Mouse (Mus musculus): ENCODE measurements around the gene Dock4.
A peak's percentile ranks its signal among the peaks of the same experiment; 100 is the strongest.

Gene Dock4

DNA sequence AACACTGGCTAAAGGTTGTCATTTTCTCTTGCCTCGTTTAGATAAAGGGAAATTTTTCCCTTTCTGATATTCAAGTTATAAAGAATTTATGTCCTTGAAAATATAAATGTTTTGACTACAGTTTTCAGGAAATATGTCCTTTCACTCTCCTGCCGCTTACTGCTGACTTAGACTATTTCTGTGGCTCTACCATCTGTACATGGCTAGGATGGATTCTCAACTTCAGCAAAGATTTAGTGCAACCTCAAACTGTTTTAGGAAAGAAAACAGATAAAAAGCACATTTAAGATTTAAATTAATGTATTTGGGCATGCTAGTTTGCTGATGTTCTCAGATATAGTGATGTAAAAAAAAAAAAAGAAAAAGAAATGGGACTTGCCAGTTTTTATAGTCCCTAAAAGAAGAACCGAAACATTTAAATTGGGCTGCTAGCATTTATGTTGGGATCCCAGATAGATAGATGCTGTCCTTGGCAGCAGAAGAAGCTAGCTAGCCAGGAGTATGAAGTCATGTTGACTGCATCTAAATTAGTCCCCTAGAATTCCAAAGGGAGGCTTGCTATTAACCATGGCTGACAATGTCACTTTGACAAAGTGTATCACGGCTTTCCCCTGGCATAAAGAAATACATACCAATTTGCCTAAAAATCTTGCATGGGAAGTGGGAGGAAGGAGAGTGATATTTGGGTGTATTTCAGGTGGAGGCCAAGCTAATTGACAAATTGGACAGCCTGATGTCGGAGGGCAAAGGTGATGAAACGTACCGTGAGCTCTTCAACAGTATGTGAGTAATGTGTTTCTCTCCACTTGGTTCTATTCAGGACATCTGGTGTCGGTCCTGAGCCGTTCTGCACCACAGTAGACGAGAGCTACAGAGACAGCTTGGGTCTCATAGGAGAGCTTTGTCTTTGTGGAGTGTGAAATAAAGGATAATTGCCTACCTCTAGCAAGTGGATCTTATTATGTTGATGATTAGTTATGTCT, 343.9 kb downstream of the Dock4 start:
- DNase-seq: no peak

DNA sequence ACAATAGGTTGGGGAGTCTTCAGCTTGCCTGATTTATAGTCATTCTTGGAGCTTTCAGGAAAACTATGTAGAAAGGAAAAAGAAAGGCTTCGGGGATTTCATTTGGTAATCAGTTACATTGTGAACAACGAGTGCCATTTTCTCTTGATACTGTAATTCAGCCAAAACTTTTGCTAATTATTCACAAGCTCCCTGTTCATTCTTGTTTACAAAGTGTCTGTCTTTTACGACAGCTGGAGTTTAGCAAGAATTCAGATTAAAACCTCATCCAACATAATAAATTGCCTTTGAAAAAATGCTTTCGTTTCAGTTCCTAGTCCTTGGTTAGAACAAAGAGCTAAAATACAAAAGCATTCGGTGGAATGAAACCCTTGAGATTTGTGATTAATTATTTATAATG, 345.5 kb downstream of the Dock4 start:
- DNase-seq: no peak

DNA sequence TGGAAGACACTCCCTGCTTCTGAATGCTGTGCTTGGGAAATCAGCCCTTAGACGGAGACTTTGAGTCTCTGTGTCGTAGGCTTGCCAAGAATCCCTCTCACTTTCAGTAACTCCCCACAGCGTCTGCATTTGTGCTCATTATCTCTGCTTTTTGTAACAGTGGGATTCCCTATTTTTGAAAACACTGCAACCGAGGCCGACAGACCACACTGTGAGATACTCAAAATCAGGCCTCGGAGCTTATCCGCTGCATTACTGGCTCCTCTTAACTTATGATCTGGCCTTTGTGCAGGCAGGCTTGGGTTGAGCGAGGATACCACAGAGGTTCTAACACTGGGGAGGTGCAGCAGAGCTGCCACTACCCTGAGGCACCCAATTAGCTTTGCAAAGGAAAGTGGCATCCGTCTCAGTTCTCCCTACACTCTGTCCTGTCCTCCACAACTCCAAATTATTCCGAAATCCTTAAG, 346.5 kb downstream of the Dock4 start:
- DNase-seq: no peak

DNA sequence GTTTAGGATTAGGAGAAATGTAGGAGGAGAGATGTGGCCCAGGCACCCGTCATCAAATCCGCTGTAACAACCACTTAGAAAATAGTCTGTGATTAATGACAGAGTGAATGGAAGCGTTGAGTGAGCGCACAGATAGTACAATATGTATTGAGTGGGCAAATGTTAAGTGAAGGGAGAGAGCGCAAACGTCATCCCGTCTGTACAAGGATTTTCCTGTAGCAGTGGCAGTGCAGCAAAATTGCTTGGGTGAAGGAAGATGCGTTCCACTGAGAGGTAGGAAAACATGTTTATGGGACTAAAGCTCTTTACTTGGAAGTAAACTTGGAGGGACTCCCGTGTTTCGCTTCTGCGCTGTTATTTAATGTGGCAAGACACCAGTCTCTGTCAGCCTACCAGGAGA, 348.3 kb downstream of the Dock4 start:
- no peak for DNase-seq

DNA sequence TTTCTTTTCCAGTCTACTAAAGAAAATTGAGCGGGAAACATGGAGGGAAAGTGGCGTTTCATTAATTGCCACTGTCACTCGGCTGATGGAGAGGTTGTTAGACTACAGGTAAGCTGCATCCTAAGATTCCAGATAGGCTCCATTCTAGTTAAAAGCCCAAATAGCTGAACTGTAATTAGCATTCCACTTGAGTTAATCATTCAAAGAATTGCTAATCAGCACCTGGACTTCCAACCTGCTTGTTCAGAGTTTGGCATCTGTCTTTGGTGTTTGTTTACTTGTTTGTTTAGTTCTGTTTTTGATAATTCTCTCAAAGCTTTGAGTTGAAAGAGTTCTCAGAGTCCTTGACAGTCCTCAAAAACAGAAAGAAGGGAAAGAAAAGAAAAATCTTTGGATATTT, 349.0 kb downstream of the Dock4 start:
- no peak for DNase-seq

DNA sequence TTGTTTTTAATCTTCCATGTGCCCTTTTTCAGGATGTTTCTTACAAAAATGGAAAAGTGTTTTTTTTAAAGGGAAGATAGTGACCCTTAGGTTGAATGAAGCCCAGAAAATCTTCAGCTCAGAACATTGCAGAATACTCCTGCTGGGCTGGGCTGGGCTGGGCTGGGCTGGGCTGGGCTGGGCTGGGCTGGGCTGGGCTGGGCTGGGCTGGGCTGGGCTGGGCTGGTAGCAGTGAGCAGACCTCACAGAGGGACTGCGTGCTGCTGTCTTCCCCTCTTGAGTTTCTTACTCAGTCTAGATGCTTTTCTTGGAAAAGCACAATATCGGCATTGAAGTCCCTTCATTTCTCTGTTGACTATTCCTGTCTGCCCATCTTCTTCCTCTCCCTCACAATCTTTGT, 350.0 kb downstream of the Dock4 start:
- no peak for DNase-seq

DNA sequence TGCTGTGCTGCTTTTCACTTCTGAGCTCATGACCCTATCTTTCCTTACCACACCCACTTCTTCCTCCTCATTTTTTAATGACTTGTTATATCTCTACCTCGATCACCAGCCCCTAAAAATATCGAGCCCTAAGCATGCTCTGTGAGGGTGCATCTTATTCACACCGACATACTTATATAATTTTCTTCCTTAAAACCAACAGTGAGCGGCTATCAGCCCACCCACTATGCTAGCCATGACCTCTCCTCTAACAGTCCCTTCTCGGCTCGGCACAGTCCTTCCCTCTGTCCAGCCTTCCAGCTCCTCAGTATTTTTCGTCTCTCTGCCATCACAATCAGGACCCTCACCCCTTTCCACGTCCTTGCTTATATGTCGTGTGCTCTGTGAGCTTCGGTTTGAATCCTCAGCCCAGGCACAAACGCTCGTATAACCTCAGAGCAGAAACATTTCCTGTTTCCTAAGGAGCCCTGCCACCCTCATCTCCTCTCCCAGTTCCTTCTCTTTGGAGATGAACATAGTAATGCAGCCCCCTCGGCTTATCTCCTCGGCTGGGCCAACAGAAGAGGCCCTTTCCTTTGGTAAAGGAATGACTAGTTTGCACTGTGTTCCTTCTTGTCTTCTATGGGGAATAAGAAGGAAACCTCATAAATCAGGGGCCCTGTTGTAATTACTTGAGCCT, 351.2 kb downstream of the Dock4 start:
- no peak for DNase-seq

DNA sequence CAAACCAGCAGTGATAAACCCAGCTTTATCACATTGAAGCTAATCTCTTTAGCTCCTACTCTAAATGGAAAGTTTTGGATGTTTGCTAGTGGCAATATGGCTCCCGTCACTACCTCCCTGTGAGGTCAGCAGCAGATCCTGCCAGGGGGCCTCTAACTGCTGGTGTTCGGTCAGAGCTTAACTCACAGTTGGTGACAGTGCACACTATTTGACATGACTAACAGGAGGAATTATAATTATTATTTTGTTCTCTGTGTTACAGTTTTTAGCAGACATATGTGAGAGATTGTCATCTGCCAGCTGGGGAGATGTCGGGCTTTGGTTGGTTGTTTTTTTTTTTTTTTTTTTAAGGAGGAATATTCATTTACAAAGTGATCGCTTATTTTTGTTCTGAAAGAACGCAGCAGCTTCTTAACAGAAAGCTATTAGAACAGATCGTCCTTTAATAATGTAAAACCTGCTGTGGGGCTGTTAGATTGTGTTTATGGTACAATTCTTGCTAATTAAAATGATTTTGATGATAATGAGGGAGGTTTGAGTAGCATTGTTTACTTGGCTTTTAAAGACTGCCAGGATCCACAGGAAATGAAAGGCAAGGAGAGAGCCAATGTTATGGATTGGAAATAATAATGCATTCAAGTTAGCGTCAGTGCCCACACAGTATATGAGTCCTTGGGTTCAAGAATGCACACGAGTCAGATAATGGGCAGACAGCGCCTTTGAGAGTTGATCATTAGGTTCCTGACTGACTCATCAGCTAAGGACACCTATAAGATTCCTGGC, 352.0 kb downstream of the Dock4 start:
- no peak for DNase-seq

DNA sequence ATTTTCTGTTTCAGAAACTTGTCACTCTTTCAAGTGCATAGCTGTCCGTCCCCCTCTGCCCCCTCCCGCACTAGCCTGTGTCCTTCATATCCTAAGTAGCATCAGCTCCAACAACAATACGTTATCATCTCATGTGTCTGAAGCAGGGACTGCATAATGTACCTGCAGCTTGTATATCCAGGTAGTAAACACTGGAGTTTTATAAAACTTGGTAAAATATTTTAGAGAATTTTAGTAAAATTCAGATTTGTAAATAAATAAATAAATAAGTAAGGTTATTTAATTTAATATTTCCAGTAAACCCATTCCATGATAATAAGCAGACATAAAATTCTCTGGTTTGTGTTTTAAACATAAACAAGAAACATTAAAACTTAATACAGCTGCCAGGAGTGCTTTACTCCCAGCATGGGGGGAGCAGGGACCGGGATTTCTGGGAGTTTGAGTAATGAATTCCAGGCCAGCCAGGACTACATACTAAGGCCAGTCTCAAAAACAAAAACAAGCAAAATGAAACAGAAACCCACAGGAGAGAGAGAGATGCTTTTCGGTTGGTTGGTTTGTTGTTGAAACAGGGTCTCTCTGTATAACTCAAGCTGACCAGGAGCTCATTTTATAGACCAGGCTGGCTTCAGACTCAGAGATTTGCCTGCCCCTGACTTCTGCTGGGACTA, 352.7 kb downstream of the Dock4 start:
- DNase-seq: no peak

DNA sequence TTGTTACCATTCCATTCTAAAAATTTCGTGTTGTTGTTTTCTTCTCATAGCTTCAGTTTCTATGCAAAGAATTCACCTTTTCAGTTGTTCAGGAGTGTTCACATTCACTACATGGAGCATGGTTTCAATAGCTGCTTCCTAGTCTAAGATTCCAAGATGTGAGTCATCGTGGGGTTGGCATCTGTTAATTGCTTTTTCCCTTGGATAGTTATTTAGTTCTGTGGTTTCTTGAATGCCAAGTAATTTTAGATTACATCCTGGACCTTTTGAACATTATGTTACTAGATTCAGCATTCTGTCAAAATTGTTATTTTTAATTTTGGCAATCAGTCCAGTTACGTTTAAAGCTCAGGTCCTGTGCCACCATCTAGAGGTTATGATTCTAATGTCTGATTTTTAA, 355.7 kb downstream of the Dock4 start:
- DNase-seq: no peak

DNA sequence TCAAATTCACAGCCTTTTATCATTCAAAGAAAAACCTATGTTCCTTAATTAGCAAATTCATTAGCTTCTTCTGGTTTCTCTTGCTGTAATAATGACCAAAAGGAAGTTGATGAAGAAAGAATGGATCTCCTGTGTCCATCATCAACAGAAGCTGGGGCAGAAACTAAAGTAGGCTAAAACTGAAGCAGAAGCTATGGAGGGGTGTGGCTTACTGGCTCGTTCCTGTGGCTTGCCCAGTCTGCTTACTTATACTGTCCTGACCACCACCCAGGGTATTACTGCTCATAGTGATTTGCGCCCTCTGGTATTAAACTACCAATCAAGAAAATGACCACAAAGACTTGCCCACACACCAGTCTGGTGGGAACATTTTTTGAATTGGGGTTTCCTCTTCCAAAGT, 359.5 kb downstream of the Dock4 start:
- DNase-seq: no peak

DNA sequence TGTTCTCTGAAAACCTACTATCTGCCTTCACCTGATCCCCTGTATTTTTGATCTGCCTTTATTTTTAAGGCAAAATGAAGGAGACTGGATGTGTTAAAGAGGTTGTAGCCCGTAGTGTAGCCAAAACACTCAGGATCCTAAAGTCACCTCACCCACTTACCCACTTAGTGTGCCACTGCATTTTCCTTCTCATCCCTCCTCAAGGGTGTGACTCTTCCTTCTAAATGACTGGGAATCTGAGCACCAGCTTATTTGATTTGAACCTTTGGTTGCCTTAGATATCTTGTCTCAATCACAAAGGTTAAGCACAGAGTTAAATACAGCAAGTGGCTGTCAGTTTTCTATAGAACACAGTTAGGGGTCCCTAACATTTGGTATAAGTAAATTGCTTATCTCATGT, 362.2 kb downstream of the Dock4 start:
- no peak for DNase-seq

DNA sequence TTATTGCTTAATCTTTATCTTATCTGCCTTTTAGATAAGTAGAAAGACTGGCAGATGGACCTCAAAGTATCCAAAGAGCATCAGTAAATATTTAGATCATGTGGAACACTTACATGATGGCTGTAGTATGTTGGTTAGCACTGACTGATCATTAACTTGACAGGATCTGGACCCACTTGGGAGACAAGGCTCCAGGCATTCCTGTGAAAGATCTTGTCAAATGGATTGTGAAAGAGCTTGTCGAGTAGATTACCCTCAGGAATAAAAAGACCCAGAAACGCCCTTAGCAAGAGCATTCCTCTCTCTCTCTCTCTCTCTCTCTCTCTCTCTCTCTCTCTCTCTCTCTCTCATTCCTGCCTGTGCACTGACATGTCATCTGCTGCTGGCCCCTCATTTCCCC, 367.7 kb downstream of the Dock4 start:
- DNase-seq: no peak

DNA sequence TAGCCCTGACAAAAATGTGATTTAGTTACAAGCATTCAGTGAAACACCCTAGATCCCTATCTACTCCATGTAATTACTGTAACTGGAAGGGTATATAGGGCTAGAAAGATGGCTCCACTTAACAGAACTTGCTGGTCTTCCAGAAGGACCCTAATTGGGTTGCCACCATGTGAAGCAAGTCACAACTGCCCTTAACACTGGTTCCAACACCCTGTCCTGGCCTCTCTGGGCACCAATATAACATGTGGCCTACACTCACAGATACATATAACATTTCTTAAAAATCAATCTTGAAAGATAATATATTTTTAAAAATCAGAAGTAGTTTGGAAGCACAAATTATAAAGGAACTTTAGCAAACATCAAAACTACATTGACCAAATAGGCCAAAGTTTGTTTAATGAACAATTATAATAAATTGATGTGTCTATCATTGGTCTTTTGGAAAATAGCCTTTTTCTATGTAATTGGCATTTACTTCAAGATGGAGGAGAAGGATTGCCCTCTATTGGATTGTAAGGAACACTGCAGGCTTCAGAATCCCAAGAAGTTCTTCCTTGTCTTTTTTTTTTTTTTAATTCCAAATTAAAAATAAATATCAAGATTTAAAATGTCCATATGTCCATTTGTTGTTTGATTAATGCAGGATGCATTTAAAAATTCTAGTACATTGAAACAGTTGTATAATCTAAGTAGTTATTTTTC, 369.1 kb downstream of the Dock4 start:
- no peak for DNase-seq

DNA sequence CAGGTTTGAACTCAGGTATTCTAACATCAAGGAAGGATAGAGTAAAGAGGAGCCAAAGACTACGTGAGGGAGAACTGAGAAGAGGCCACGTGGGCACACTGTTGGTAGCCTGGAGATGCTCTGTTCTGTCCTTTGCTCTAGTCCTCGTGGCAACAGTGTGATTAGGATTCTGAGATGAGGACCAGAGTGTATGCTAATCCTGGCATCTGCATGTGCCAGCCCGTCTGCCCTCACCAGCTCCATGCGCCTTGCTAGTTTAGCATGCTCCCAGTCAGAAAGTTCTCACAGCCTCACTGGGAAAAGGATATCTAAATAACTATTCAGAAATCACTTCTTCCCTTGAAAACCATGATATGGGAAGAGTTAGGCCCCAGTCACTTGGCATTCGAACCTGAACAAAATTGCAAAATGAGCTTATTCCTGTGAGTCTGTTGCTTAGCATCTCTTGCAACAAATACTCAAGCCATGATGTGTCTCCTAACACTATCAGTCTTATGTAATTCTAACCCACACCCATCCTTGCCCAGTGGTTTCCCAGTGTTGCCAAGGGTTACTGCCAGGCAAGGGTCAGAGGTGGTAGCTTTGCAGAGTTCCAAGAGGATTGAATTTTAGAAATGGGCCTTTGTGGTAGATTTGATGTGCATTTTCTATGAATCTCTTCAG, 372.4 kb downstream of the Dock4 start:
- no peak for DNase-seq

DNA sequence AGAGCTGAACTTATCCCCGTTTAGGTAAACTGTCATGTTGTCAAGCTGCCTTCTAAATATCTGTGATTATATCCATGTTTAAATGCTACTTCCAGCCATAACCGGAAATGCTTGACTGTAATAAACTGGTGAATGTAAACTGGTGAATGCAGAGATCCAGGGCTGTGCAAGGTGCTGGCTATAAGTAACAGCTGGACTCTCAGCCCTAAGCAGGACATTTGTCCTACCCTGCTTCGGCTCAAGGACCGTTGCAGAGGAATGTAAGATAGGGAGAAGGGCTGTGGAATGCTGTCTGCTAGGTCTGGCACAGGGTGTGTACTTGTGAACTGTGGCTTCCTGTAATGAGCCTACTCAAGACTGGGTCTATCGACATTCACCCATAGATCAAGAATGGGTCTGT, 377.9 kb downstream of the Dock4 start:
- DNase-seq: no peak

DNA sequence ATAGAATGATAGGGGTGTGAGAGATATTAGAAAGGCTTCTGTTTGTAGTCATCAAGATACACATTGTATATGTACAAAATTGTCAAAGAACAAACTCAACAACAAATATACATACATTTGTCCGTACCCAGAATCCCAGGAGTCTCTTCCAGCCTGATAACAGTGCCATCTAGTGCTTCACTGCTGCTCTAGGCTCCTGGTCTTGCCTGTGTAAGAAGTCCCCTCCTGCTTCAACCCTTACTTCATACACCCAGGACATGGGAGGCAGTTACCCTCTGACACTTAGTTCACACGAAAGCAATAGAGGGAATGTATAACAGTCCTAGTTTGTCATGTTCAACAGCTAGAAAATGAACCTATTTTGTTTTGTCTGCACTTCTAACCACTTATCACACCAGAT, 378.5 kb downstream of the Dock4 start:
- DNase-seq: peak; percentile 7

DNA sequence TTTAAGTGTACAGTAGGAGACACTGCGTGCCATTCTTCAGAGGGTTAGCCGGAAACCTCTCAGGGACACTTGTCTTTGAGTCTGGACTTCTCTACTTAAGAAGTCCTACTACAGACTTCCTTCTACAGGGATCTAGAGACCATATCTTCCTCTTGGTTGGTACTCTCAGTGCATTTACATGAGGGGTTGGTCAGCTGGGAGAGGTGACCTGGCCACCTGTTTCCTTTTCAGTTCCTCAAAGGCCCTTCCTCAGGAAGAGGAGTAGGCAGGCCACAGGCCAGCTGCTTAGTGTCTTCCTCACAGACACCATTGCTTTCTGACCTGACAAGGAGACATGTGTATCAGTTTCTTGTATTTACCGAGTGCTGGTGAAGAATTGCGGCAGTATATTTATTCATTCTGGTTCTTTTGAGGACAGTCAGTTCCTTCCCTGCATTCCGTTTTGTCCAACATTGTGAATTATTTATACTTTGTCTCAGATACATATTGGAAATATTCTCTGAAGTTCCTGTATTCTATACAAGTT, 380.2 kb downstream of the Dock4 start:
- no peak for DNase-seq

DNA sequence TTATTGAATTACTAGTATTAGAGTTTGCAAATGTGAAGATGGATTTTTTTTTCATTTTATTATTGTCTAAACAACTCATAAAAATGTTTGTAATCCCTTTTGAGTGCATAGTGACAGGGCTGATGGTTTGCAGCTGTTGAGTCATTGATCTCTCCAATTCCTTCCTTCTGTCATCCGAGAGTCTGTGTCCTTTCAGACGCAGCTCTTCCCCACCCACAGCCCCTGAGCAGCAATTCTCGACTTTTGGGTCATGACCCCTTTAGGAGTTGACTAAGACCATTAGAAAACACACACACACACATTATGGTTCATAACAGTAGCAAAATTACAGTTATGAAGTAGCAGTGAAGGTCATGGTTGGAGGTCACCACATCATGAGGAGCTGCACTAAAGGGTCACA, 380.7 kb downstream of the Dock4 start:
- no peak for DNase-seq

DNA sequence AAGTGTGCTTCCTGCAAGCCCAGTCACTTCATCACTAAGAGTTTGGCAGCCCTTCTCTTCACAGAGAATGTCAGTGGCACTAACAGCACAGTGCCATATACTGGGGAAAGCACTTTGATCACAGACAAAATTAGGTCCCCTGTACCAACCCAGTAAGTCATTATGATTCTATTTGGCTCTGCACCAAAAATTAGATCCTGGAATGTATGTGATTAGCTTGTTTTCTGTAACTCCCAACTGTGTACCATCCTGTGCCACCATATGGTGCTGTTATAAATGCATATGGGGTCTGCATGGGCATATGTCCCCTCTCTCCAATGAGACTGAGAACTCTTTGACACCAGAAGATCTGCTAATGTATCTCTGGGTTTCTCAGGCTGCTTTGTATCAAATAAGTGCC, 382.3 kb downstream of the Dock4 start:
- DNase-seq: no peak

DNA sequence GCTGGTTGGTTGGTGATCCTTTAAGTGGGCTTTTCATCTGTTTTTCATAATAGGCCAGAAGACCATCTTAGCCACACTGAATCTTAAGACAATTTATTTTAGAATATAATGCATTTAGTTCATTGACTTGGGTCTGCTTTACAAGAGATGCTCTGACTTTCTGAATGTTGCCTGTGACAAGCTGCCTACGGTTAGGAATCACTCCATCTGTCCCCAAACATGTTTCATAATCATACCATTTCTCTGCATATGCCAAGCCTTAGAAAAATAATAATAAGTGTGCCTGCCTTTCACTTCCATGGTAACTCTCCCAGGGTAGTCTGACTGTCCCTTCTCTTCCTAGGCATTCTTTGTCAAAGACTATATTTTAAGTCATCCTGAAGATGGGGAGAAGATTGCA, 383.5 kb downstream of the Dock4 start:
- no peak for DNase-seq

Data from thymus, postnatal 14 days (tissue).